Comparison of ENCODE assay signal across 21 mouse cellular contexts in the genomic region with DNA sequence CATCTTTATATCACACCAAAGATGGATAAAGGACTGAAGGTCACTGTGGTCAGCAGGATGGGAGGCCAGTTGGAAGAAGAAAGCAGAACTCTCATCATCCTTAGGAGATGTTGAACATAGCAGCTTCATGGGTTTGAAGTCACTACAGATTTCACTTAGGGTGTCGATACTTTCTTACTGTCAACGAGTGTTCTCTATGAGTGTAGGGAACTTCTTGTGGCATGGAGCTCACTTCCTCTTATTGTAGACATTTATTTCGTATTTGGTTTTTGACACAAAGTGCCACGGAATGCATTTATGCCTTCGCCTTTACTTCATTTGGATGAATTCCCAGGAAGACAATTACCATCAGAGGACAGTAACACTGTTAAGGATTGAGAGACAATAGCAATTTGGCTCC. TPM values are rescaled to one million over a fixed set of nuclear protein-coding genes. Genes with fewer than 3 reads are reported as not detected.
DNase-seq lines count a peak whose midpoint lies in the region; ATAC-seq and TF ChIP-seq lines count a peak whose summit lies in the region.
"Had no signal": no experiment of that assay in that cellular context is flagged by ENCODE, and none has a peak within 500 bp of the region (broad histone marks: within the 10 kb centered on the region; RNA-seq: fewer than 3 reads in every experiment).

No protein-coding gene starts in this region.

- H3K9me3 ChIP-seq in heart, embryonic 10.5 days = no peaks in the 10 kb centered on the region
- no peaks in the 10 kb centered on the region for H3K9me3 ChIP-seq in kidney, embryonic 16.5 days (ENCODE audit: low read length)
- H3K9me3 ChIP-seq in neural tube, embryonic 11.5 days (ENCODE audit: control insufficient read depth, low read length) = no peaks in the 10 kb centered on the region
- H3K9me3 ChIP-seq: hindbrain, embryonic 15.5 days; limb, embryonic 13.5 days; midbrain, embryonic 12.5 days had no signal

- H3K4me1 ChIP-seq in heart, embryonic 10.5 days = peaks cover 24% of the 10 kb centered on the region
- peaks cover 9% of the 10 kb centered on the region for H3K4me1 ChIP-seq in kidney, embryonic 16.5 days (ENCODE audit: insufficient read depth, low read length)
- H3K4me1 ChIP-seq in neural tube, embryonic 11.5 days (ENCODE audit: control insufficient read depth, insufficient read depth, low read length) = 0 out of 2 replicates have a peak, but pooled peaks cover 4% of the 10 kb centered on the region
- H3K4me1 ChIP-seq in olfactory bulb, adult 2 months (ENCODE audit: control insufficient read depth, insufficient read depth, low read length) = peaks cover 20% of the 10 kb centered on the region

- H3K9ac ChIP-seq in kidney, embryonic 16.5 days (replicated peaks; ENCODE audit: low read length) = no peak overlapping the region
- no peak overlapping the region for H3K9ac ChIP-seq in neural tube, embryonic 11.5 days (ENCODE audit: low read length)
- H3K9ac ChIP-seq: forebrain, postnatal 0 days; hindbrain, embryonic 15.5 days; limb, embryonic 13.5 days; midbrain, embryonic 12.5 days had no signal

- no peak for TF ChIP-seq POLR2A in olfactory bulb, adult 2 months (IDR thresholded peaks at IDR 0.05; ENCODE audit: insufficient read depth, low read depth, low read length)

- no peak for DNase-seq in heart, embryonic 10.5 days (ENCODE audit: low spot score)
- no peak for DNase-seq in heart, postnatal 14 days
- DNase-seq in kidney, postnatal 10 days = no peak
- DNase-seq in neural tube, embryonic 11.5 days (ENCODE audit: low spot score) = no peak
- no peak for DNase-seq in neural tube, embryonic 10.5 days (ENCODE audit: extremely low spot score, low spot score)
- DNase-seq in thymus, postnatal 25 days = no peak
- DNase-seq: adrenal gland, adult 8-10 months; cerebellum, adult 11-12 months; cerebellum, postnatal 36 days; forebrain, postnatal 0 days; heart, adult 18-20 months; spleen, adult 18-20 months; thymus, adult 2 months had no signal

- TF ChIP-seq CTCF in olfactory bulb, adult 2 months (IDR thresholded peaks at IDR 0.05; ENCODE audit: insufficient read depth, low read depth, low read length) = no peak

- no peaks in the 10 kb centered on the region for H3K36me3 ChIP-seq in heart, embryonic 10.5 days
- no peaks in the 10 kb centered on the region for H3K36me3 ChIP-seq in kidney, embryonic 16.5 days (ENCODE audit: insufficient read depth, low read length)
- H3K36me3 ChIP-seq in neural tube, embryonic 11.5 days (ENCODE audit: control insufficient read depth, insufficient read depth, low read length) = no peaks in the 10 kb centered on the region
- H3K36me3 ChIP-seq: hindbrain, embryonic 15.5 days; limb, embryonic 13.5 days; midbrain, embryonic 12.5 days had no signal

- H3K4me2 ChIP-seq in kidney, embryonic 16.5 days (replicated peaks; ENCODE audit: low read depth, low read length) = no peak overlapping the region
- H3K4me2 ChIP-seq in neural tube, embryonic 11.5 days (ENCODE audit: low read depth) = no peak overlapping the region
- H3K4me2 ChIP-seq: hindbrain, embryonic 15.5 days; limb, embryonic 13.5 days; midbrain, embryonic 12.5 days had no signal

- H3K4me3 ChIP-seq in heart, embryonic 10.5 days = no peak overlapping the region
- no peak overlapping the region for H3K4me3 ChIP-seq in kidney, embryonic 16.5 days (ENCODE audit: low read length)
- no peak overlapping the region for H3K4me3 ChIP-seq in neural tube, embryonic 11.5 days (ENCODE audit: low read depth, low read length)
- no peak overlapping the region for H3K4me3 ChIP-seq in olfactory bulb, adult 2 months (ENCODE audit: insufficient read depth, low read depth, low read length)
- H3K4me3 ChIP-seq: erythroblast, embryonic 14.5 days; hindbrain, embryonic 15.5 days; limb, embryonic 13.5 days; midbrain, embryonic 12.5 days; myocyte had no signal

- ATAC-seq in kidney, embryonic 16.5 days (ENCODE audit: low FRiP score, low TSS enrichment) = no peak
- no peak for ATAC-seq in neural tube, embryonic 11.5 days (ENCODE audit: insufficient read depth, low FRiP score, low TSS enrichment)
- ATAC-seq: forebrain, postnatal 0 days; intestine, embryonic 16.5 days had no signal

- intact Hi-C loops in heart, postnatal 14 days (cut with DNase I) = no loop called here

- no peaks in the 10 kb centered on the region for H3K27me3 ChIP-seq in heart, embryonic 10.5 days (ENCODE audit: insufficient read depth, poor library complexity, severe bottlenecking)
- H3K27me3 ChIP-seq in kidney, embryonic 16.5 days (ENCODE audit: insufficient read depth, low read length) = no peaks in the 10 kb centered on the region
- no peaks in the 10 kb centered on the region for H3K27me3 ChIP-seq in neural tube, embryonic 11.5 days (ENCODE audit: control insufficient read depth, insufficient read depth, low read length)
- H3K27me3 ChIP-seq: hindbrain, embryonic 15.5 days; limb, embryonic 13.5 days; midbrain, embryonic 12.5 days had no signal

- 88% methylated on average over 5 of the region's 5 CpGs for WGBS in heart, embryonic 10.5 days
- 83% methylated on average over 5 of the region's 5 CpGs for WGBS in kidney, embryonic 16.5 days
- 93% methylated on average over 5 of the region's 5 CpGs for WGBS in neural tube, embryonic 11.5 days
- 64% methylated on average over 5 of the region's 5 CpGs for WGBS in olfactory bulb, adult 2 months

- peak overlapping the region; percentile 79 for H3K27ac ChIP-seq in heart, embryonic 10.5 days
- H3K27ac ChIP-seq in kidney, embryonic 16.5 days (ENCODE audit: low read length) = 0 out of 2 replicates have a peak overlapping the region, but pooled peaks have one; percentile 12
- H3K27ac ChIP-seq in neural tube, embryonic 11.5 days (ENCODE audit: low read depth, low read length) = peak overlapping the region; percentile 34; the same call in 1 of the 2 replicates
- 0 out of 2 replicates have a peak overlapping the region, but pooled peaks have one; percentile 13 for H3K27ac ChIP-seq in olfactory bulb, adult 2 months (ENCODE audit: insufficient read depth, low read depth, low read length)
- H3K27ac ChIP-seq: hindbrain, embryonic 15.5 days; limb, embryonic 13.5 days; midbrain, embryonic 12.5 days had no signal

RNA-seq across cellular contexts. Expression of gene Reep1, which starts 28.7 kb away (rescaled TPM):
- polyA plus RNA-seq in heart, embryonic 10.5 days (2016; fragmentation: Nextera tagmentation; extraction: Ambion mirVana) = 21.2 and 24.9 TPM in 2 replicates
- total RNA-seq in heart, postnatal 14 days (2021) = 10 to 100 TPM; 17.3 to 18.4 TPM
- 14.1 and 14.6 TPM in 2 replicates for polyA plus RNA-seq in kidney, embryonic 16.5 days (2015; fragmentation: Nextera tagmentation; extraction: Ambion mirVana)
- polyA plus RNA-seq in neural tube, embryonic 11.5 days (2014; fragmentation: Nextera tagmentation; extraction: Ambion mirVana) = 99.3 and 118 TPM in 2 replicates
- polyA plus RNA-seq in olfactory bulb, adult 2 months (2012; ENCODE audit: insufficient read depth, insufficient read length, low replicate concordance, missing spikeins) = not detected in 2 replicates
- polyA plus RNA-seq: erythroblast, embryonic 14.5 days had no signal

Comparison
In these comparisons a context has a peak if more than half of its experiments do, and no peak if none do; other contexts are left out.
1. H3K27ac ChIP-seq: peak in every context shown above with its lines; median percentile 79 in heart, embryonic 10.5 days; 34 in neural tube, embryonic 11.5 days; 13 in olfactory bulb, adult 2 months; 12 in kidney, embryonic 16.5 days.